Mouse (Mus musculus) forebrain, embryonic 16.5 days (tissue): ENCODE results near the gene Suco. TPM values are rescaled to one million over a fixed set of nuclear protein-coding genes. Genes with fewer than 3 reads are reported as not detected.
A peak's percentile ranks its signal among the peaks of the same experiment; 100 is the strongest.

Source experiments
- ATAC-seq: fragments of 200-750 bp; cut with Nextera tagmentation; 2 replicates; pipeline ENCODE4 v1.8.0; 2017; ENCODE audit warnings: mild to moderate bottlenecking, moderate library complexity
- H3K27ac ChIP-seq: fragments of 300-500 bp; sonication (generic); 2 replicates; pipeline ENCODE4 v1.5.1; 2014; ENCODE audit warnings: low read length, control low read depth
- H3K27me3 ChIP-seq: fragments of 300-500 bp; sonication (generic); replicated peaks from 2 replicates; pipeline ENCODE4 v1.6.1; 2014; ENCODE audit warnings: low read length; ENCODE audit not compliant: control insufficient read depth, insufficient read depth
- H3K36me3 ChIP-seq: fragments of 300-500 bp; sonication (generic); 2 replicates; pipeline ENCODE4 v1.6.1; 2014; ENCODE audit not compliant: control insufficient read depth, insufficient read depth
- H3K4me1 ChIP-seq: fragments of 300-500 bp; sonication (generic); replicated peaks from 2 replicates; pipeline ENCODE4 v1.6.1; 2014; ENCODE audit warnings: low read length; ENCODE audit not compliant: control insufficient read depth, insufficient read depth
- H3K4me2 ChIP-seq: fragments of 300-500 bp; sonication (generic); 2 replicates; pipeline ENCODE4 v1.6.1; 2014; ENCODE audit warnings: mild to moderate bottlenecking, low read length, control low read depth
- H3K4me3 ChIP-seq: fragments of 300-500 bp; sonication (generic); replicated peaks from 2 replicates; pipeline ENCODE4 v1.5.1; 2014; ENCODE audit warnings: mild to moderate bottlenecking, low read length, control low read depth
- H3K9ac ChIP-seq: fragments of 300-500 bp; sonication (generic); replicated peaks from 2 replicates; pipeline ENCODE4 v1.6.1; 2014; ENCODE audit warnings: low read depth, low read length, control low read depth
- H3K9me3 ChIP-seq: fragments of 300-500 bp; sonication (generic); 2 replicates; pipeline ENCODE4 v1.6.1; 2016; ENCODE audit warnings: low read length; ENCODE audit not compliant: control insufficient read depth
- WGBS: fragments of 180-500 bp; shearing (Covaris S2); extraction: QIAGEN DNeasy Blood & Tissue Kit; methylation state at CpG from one replicate; pipeline ENCODE4 v1.1.7; 2014; 5-methylcytosine and 5-hydroxymethylcytosine counted together
- polyA plus RNA-seq: library from polyadenylated mRNA; unstranded; fragments of >200 nt; fragmentation: Nextera tagmentation; extraction: Ambion mirVana; gene quantifications from 2 replicates; pipeline ENCODE4 v1.2.1, GENCODE M21; 2015

Gene Suco
- polyA plus RNA-seq, 1 experiment from 2014 or later = 19.4 TPM

DNA sequence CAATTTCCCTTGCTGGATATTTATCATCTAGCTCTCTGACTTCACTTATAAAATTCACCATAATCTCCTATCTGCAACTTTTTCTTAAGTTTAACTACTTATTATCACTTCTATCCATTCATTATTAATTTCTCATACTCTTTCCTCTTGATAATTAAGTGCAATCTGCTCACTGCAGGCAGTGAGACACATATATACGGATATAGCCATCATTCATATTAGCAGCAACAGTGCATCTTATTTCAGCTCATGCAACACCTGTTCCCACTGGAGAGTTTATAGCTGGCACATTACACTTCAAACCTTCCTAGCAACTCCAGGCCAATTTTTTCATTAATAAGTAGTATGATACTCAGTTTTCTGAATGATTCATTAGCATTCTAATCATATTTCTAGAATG, 7.1 kb downstream of the Suco start:
- 73% methylated on average over 1 of the region's 1 CpGs for WGBS
- Histone ChIP-seq H3K9me3 (no peaks in the 10 kb centered on the region), H3K4me2 (no peak overlapping the region), H3K9ac (no peak overlapping the region), H3K27me3 (no peaks in the 10 kb centered on the region), H3K4me3 (no peak overlapping the region), H3K4me1 (peaks cover 6% of the 10 kb centered on the region), H3K27ac (no peak overlapping the region), H3K36me3 (no peaks in the 10 kb centered on the region)
- ATAC-seq = no peak

DNA sequence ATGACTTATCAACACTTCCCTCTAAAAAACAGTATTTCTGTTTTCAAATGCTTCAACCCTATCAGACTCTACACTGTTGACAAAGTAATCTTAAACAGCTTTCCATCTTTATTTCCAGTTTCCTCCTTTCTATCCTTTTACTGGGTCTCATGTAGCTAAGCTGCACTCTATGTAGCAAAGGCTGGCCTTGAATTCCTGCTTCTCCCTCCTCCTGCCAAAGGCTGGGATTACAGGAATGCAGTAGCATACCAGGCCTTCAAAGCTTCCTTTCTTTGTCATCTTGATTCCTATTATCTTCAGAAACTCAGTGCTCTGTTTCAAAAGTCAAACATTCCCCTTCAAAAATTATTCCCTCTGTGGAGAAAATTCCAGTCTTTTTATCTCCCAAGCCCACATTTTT, 8.1 kb downstream of the Suco start:
- H3K27me3 ChIP-seq = no peaks in the 10 kb centered on the region
- no peak overlapping the region for H3K9ac ChIP-seq
- H3K4me1 ChIP-seq = no peaks in the 10 kb centered on the region
- H3K4me2 ChIP-seq = no peak overlapping the region
- ATAC-seq = no peak
- no peak overlapping the region for H3K4me3 ChIP-seq
- H3K27ac ChIP-seq = no peak overlapping the region
- H3K9me3 ChIP-seq = no peaks in the 10 kb centered on the region
- H3K36me3 ChIP-seq = no peaks in the 10 kb centered on the region

DNA sequence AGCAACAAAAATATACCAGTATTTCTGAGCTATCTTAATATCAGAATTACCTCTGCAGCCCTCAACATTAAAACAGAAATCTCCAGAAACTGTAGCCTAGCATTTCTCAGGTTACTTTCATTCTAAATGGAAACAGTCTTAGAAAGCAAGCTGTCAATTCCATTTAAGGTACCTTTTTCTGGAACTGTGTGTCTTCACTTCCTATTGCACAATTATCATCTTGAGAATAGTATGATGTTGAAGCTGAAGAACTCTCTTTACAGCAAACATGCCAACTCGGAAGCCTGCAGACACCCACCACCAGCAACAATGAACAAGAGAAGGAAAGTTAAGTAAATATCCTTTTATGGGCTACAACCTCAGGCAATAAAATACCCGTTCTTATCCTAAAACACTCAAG, 12.7 kb downstream of the Suco start:
- no peak overlapping the region for H3K27ac ChIP-seq

GRCm38 (mm10) chr1:161859248-161859647, 17.2 kb downstream of the Suco start:
- no peak overlapping the region for H3K4me3 ChIP-seq
- H3K36me3 ChIP-seq = no peaks in the 10 kb centered on the region; the same call in 1 of the 2 replicates
- H3K9ac ChIP-seq = no peak overlapping the region
- no peak overlapping the region for H3K4me2 ChIP-seq
- H3K27ac ChIP-seq = no peak overlapping the region
- no peaks in the 10 kb centered on the region for H3K4me1 ChIP-seq
- no peak for ATAC-seq
- H3K9me3 ChIP-seq = no peaks in the 10 kb centered on the region
- 95% methylated on average over 2 of the region's 2 CpGs for WGBS
- no peaks in the 10 kb centered on the region for H3K27me3 ChIP-seq

More for the DNA sequence above, 12.7 kb downstream of the Suco start:
- Histone ChIP-seq H3K9me3 (no peaks in the 10 kb centered on the region), H3K4me3 (no peak overlapping the region), H3K36me3 (no peaks in the 10 kb centered on the region), H3K4me1 (no peaks in the 10 kb centered on the region), H3K4me2 (no peak overlapping the region), H3K9ac (no peak overlapping the region), H3K27me3 (no peaks in the 10 kb centered on the region)
- no peak for ATAC-seq
- 75% methylated on average over 2 of the region's 2 CpGs for WGBS

GRCm38 (mm10) chr1:161826677-161827076, 49.8 kb downstream of the Suco start:
- H3K27me3 ChIP-seq = no peaks in the 10 kb centered on the region
- H3K4me3 ChIP-seq = no peak overlapping the region
- H3K27ac ChIP-seq = no peak overlapping the region; the same call in 1 of the 2 replicates
- peaks cover 5% of the 10 kb centered on the region for H3K36me3 ChIP-seq
- no peak overlapping the region for H3K9ac ChIP-seq
- ATAC-seq = peak; percentile 59; the same call in 1 of the 2 replicates
- no peaks in the 10 kb centered on the region for H3K9me3 ChIP-seq
- H3K4me2 ChIP-seq = no peak overlapping the region
- no peaks in the 10 kb centered on the region for H3K4me1 ChIP-seq
- 46% methylated on average over 2 of the region's 2 CpGs for WGBS

GRCm38 (mm10) chr1:161809428-161809827, 67.1 kb downstream of the Suco start:
- ATAC-seq = no peak
- H3K9me3 ChIP-seq = no peaks in the 10 kb centered on the region
- no peaks in the 10 kb centered on the region for H3K36me3 ChIP-seq
- 91% methylated on average over 5 of the region's 5 CpGs for WGBS
- H3K9ac ChIP-seq = no peak overlapping the region
- H3K4me3 ChIP-seq = no peak overlapping the region
- no peaks in the 10 kb centered on the region for H3K27me3 ChIP-seq
- H3K4me1 ChIP-seq = no peaks in the 10 kb centered on the region
- H3K4me2 ChIP-seq = no peak overlapping the region
- no peak overlapping the region for H3K27ac ChIP-seq

GRCm38 (mm10) chr1:161808980-161809379, 67.5 kb downstream of the Suco start:
- no peak overlapping the region for H3K9ac ChIP-seq
- no peaks in the 10 kb centered on the region for H3K27me3 ChIP-seq
- no peak overlapping the region for H3K4me3 ChIP-seq
- 81% methylated on average over 6 of the region's 6 CpGs for WGBS
- ATAC-seq = no peak
- H3K36me3 ChIP-seq = no peaks in the 10 kb centered on the region
- no peak overlapping the region for H3K4me2 ChIP-seq
- no peaks in the 10 kb centered on the region for H3K9me3 ChIP-seq
- H3K27ac ChIP-seq = no peak overlapping the region
- H3K4me1 ChIP-seq = no peaks in the 10 kb centered on the region

DNA sequence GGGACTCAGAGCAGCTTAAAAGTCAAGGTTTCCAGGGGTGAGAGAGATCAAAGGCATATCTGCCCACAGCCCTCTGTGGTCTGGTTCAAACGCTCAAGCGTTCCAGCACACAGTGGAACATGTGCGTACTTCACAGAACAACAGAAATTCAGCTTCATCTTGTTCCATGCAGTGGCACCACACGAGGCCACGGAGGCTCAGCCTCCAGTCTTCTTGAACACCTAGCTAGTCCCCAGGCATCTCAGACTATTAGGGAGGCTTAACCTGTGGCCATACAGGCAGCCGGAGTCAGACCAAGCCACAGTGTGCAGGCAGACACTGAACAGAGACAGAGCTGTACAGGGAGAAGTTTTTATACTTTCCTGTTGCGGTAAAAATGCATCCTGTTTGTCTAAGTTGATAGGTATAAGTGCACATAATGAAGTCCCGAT, 71.9 kb downstream of the Suco start:
- Histone ChIP-seq H3K4me3 (no peak overlapping the region), H3K36me3 (no peaks in the 10 kb centered on the region), H3K27me3 (no peaks in the 10 kb centered on the region), H3K9ac (no peak overlapping the region), H3K4me1 (no peaks in the 10 kb centered on the region), H3K27ac (no peak overlapping the region), H3K4me2 (no peak overlapping the region), H3K9me3 (no peaks in the 10 kb centered on the region)
- 89% methylated on average over 8 of the region's 8 CpGs for WGBS
- no peak for ATAC-seq

DNA sequence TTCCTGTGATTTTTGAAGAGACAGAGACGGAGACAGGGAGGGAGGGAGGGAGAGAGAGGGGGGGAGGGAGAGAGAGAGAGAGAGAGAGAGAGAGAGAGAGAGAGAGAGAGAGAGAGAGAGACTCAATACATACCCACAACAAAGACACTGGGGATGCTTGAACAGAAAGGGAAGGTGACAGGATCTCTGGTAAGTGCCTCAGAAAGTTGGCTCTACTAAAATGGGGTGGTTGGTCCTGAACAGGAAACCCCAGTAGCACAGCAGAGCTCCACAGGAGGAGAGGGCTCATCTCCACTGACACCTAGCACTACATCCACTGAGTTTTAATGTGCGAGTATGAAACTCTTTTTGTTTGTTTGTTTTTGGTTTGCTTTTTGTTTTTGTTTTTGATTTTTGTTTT, 75.2 kb downstream of the Suco start:
- H3K27ac ChIP-seq = no peak overlapping the region
- no peak overlapping the region for H3K4me3 ChIP-seq
- no peaks in the 10 kb centered on the region for H3K4me1 ChIP-seq
- no peak overlapping the region for H3K4me2 ChIP-seq
- H3K9ac ChIP-seq = no peak overlapping the region
- H3K36me3 ChIP-seq = no peaks in the 10 kb centered on the region
- H3K9me3 ChIP-seq = no peaks in the 10 kb centered on the region
- WGBS = 80% methylated on average over 2 of the region's 2 CpGs
- no peak for ATAC-seq
- H3K27me3 ChIP-seq = no peaks in the 10 kb centered on the region

- no peak overlapping the region for H3K4me3 ChIP-seq
- ATAC-seq = no peak
- no peak overlapping the region for H3K27ac ChIP-seq
- H3K27me3 ChIP-seq = no peaks in the 10 kb centered on the region
- no peaks in the 10 kb centered on the region for H3K4me1 ChIP-seq
- no peaks in the 10 kb centered on the region for H3K36me3 ChIP-seq
- H3K9me3 ChIP-seq = no peaks in the 10 kb centered on the region
- H3K4me2 ChIP-seq = no peak overlapping the region
- H3K9ac ChIP-seq = no peak overlapping the region
Measured at GRCm38 (mm10) chr1:161800256-161800655, 76.2 kb downstream of the Suco start.
